In the genomic region with DNA sequence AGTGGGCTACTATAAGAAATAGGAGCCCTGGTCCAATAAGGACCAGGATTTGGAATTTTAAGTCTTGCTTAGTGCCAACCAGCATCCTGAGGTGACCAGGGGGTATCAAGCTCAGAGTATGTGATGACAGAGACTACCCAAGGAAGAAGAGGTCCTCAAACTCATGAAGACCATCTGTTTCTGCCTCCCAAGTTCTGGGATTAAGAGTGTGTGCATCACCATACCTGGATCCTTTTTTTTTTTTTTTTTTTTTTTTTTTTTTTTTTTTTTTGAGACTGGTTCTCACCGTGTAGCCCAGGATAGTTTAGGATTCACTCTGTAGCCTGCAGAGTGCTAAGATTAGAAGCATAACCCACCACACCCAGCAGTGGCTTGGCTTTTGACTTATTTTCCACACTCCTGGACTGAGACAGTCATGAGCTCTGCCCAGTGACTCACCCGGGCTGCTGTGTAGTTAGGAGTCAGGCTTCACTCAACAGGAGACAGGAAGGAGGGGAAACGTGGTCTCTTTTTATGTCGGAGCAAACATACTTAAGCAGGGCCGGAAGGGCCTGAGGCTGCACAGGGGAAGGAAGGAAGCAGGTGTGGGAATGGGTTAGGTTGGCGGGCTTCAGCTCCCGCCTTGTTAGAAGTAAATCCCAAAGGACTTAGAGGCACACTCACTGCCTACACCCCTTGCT, we compare ENCODE assay signal across 9 mouse cellular contexts. TPM values are rescaled to one million over a fixed set of nuclear protein-coding genes. Genes with fewer than 3 reads are reported as not detected.
A peak's percentile ranks its signal among the peaks of the same experiment; 100 is the strongest.
DNase-seq lines count a peak whose midpoint lies in the region; ATAC-seq lines count a peak whose summit lies in the region.
"Had no signal": no experiment of that assay in that cellular context is flagged by ENCODE, and none has a peak within 500 bp of the region (broad histone marks: within the 10 kb centered on the region; RNA-seq: fewer than 3 reads in every experiment).

No protein-coding gene starts in this region.

- no peak overlapping the region for H3K4me2 ChIP-seq in neural tube, embryonic 15.5 days

- no peaks in the 10 kb centered on the region for H3K9me3 ChIP-seq in neural tube, embryonic 15.5 days (replicated peaks)

- intact Hi-C loops in left cerebral cortex, postnatal 14 days (cut with DNase I): no loop called here

- H3K36me3 ChIP-seq in neural tube, embryonic 15.5 days: no peaks in the 10 kb centered on the region

- no peaks in the 10 kb centered on the region; the same call in 1 of the 2 replicates for H3K27me3 ChIP-seq in neural tube, embryonic 15.5 days (replicated peaks)

- no peak overlapping the region for H3K9ac ChIP-seq in neural tube, embryonic 15.5 days (replicated peaks)

- ATAC-seq in megakaryocyte-erythroid progenitor cell, adult 5-6 weeks (replicated peaks; ENCODE audit: low FRiP score, low TSS enrichment, poor library complexity, severe bottlenecking): peak; percentile 23; the same call in 1 of the 2 replicates
- no peak for ATAC-seq in neural tube, embryonic 15.5 days (ENCODE audit: low FRiP score)

- DNase-seq in kidney, adult 11 months: peak; percentile 52
- DNase-seq in kidney, adult 8-10 months: no peak
- DNase-seq in heart, postnatal 4 days: peak; percentile 35
- no peak for DNase-seq in left cerebral cortex, postnatal 14 days (ENCODE audit: low spot score in 2 of 2)
- no peak for DNase-seq in ovary, postnatal 36 days (ENCODE audit: low spot score)

- H3K27ac ChIP-seq in brown adipose tissue, adult 24 weeks (replicated peaks; ENCODE audit: low read depth, low read length): peak overlapping the region; percentile 75
- H3K27ac ChIP-seq in neural tube, embryonic 15.5 days (replicated peaks): no peak overlapping the region

- H3K4me1 ChIP-seq in brown adipose tissue, adult 24 weeks (ENCODE audit: control insufficient read depth, insufficient read depth, insufficient read length, low read length): peaks cover 14% of the 10 kb centered on the region
- 0 out of 2 replicates have a peak, but pooled peaks cover 4% of the 10 kb centered on the region for H3K4me1 ChIP-seq in neural tube, embryonic 15.5 days

- WGBS in neural tube, embryonic 15.5 days: 79% methylated on average over 7 of the region's 7 CpGs

- H3K4me3 ChIP-seq in brown adipose tissue, adult 24 weeks (ENCODE audit: insufficient read depth, low read depth, low read length): no peak overlapping the region
- no peak overlapping the region for H3K4me3 ChIP-seq in neural tube, embryonic 15.5 days (replicated peaks)
- H3K4me3 ChIP-seq: megakaryocyte, embryonic 14.5 days had no signal

RNA-seq across cellular contexts. Expression of gene Bok, which starts 5.4 kb away (rescaled TPM):
- 1.2 and 2.1 TPM in 2 replicates for polyA plus RNA-seq in brown adipose tissue, adult 24 weeks (2012; ENCODE audit: insufficient read depth, insufficient read length, missing spikeins)
- total RNA-seq in heart, postnatal 4 days (2021): 10 to 100 TPM; 16.6 to 16.9 TPM
- total RNA-seq in megakaryocyte-erythroid progenitor cell, adult 5-6 weeks (2014; fragmentation: Nextera tagmentation): not detected in 2 replicates
- not detected in 2 replicates for total RNA-seq in megakaryocyte-erythroid progenitor cell, adult 5-6 weeks (2017)
- 86.3 and 86.6 TPM in 2 replicates for polyA plus RNA-seq in neural tube, embryonic 15.5 days (2015; fragmentation: Nextera tagmentation; extraction: Ambion mirVana)
- 10 to 100 TPM; 19.1 to 20.5 TPM for total RNA-seq in left cerebral cortex, postnatal 14 days (2021)

RNA-seq across cellular contexts. Expression of gene Stk25, which starts 21.6 kb away (rescaled TPM):
- 27.4 and 29.6 TPM in 2 replicates for polyA plus RNA-seq in brown adipose tissue, adult 24 weeks (2012; ENCODE audit: insufficient read depth, insufficient read length, missing spikeins)
- total RNA-seq in heart, postnatal 4 days (2021): 100 to 1,000 TPM; 120 to 133 TPM
- total RNA-seq in megakaryocyte-erythroid progenitor cell, adult 5-6 weeks (2014; fragmentation: Nextera tagmentation): 63.5 and 82.3 TPM in 2 replicates
- 50.4 and 60.8 TPM in 2 replicates for total RNA-seq in megakaryocyte-erythroid progenitor cell, adult 5-6 weeks (2017)
- polyA plus RNA-seq in neural tube, embryonic 15.5 days (2015; fragmentation: Nextera tagmentation; extraction: Ambion mirVana): 300 and 346 TPM in 2 replicates
- 100 to 1,000 TPM; 382 to 402 TPM for total RNA-seq in left cerebral cortex, postnatal 14 days (2021)

Comparison
In these comparisons a context has a peak if more than half of its experiments do, and no peak if none do; other contexts are left out.
1. DNase-seq: peak in kidney, adult 11 months (single experiment) and heart, postnatal 4 days (single experiment); none in kidney, adult 8-10 months (0 of 2), left cerebral cortex, postnatal 14 days (0 of 2) and ovary, postnatal 36 days (single experiment).
2. RNA of gene Bok, which starts 5.4 kb away (total RNA-seq): 19.1 to 20.5 TPM in left cerebral cortex, postnatal 14 days and 16.6 to 16.9 TPM in heart, postnatal 4 days; not detected in megakaryocyte-erythroid progenitor cell, adult 5-6 weeks; every median in the first group is over 10 times any median in the second.